Mouse (Mus musculus) limb, embryonic 10.5 days (tissue): Measurements from ENCODE around the gene Dydc2. TPM values are rescaled to one million over a fixed set of nuclear protein-coding genes. Genes with fewer than 3 reads are reported as not detected.

Experiments used
- DNase-seq: peaks from one replicate; pipeline ENCODE4 v3.0.0-alpha.2; 2017; ENCODE audit warnings: low spot score
- H3K27ac ChIP-seq: fragments of 300-500 bp; sonication (generic); 2 replicates; pipeline ENCODE4 v1.5.1; 2016; ENCODE audit warnings: mild to moderate bottlenecking
- H3K27me3 ChIP-seq: fragments of 300-500 bp; sonication (generic); 2 replicates; pipeline ENCODE4 v1.6.1; 2016; ENCODE audit warnings: low read depth, mild to moderate bottlenecking; ENCODE audit not compliant: poor library complexity, severe bottlenecking
- H3K36me3 ChIP-seq: fragments of 300-500 bp; sonication (generic); 2 replicates; pipeline ENCODE4 v1.6.1; 2016; ENCODE audit warnings: mild to moderate bottlenecking, moderate library complexity
- H3K4me1 ChIP-seq: fragments of 300-500 bp; sonication (generic); 2 replicates; pipeline ENCODE4 v1.6.1; 2016
- H3K4me3 ChIP-seq: fragments of 300-500 bp; sonication (generic); 2 replicates; pipeline ENCODE4 v1.5.1; 2016; ENCODE audit warnings: mild to moderate bottlenecking, moderate library complexity
- H3K9me3 ChIP-seq: fragments of 300-500 bp; sonication (generic); replicated peaks from 2 replicates; pipeline ENCODE4 v1.6.1; 2016; ENCODE audit warnings: mild to moderate bottlenecking
- WGBS: fragments of 180-500 bp; shearing (Covaris S2); methylation state at CpG from one replicate; pipeline ENCODE4 v1.1.7; 2016; 5-methylcytosine and 5-hydroxymethylcytosine counted together
- polyA plus RNA-seq: library from polyadenylated mRNA; unstranded; fragments of >200 nt; fragmentation: Nextera tagmentation; extraction: Ambion mirVana; gene quantifications from 2 replicates; pipeline ENCODE4 v1.2.1, GENCODE M21; 2016

Gene Dydc2
- polyA plus RNA-seq, 1 experiment from 2014 or later: not detected

GRCm38 (mm10) chr14:41006899-41007298 is 62.1 kb downstream of the Dydc2 start:
- WGBS: 75% methylated on average over 3 of the region's 3 CpGs
- Histone ChIP-seq H3K4me1 (peaks cover 13% of the 10 kb centered on the region), H3K9me3 (no peaks in the 10 kb centered on the region), H3K36me3 (no peaks in the 10 kb centered on the region), H3K4me3 (no peak overlapping the region), H3K27ac (no peak overlapping the region), H3K27me3 (peaks cover 15% of the 10 kb centered on the region; the same call in 1 of the 2 replicates)
- DNase-seq: no peak

- DNase-seq: no peak
- Histone ChIP-seq H3K27ac (no peak overlapping the region), H3K27me3 (peaks cover 15% of the 10 kb centered on the region; the same call in 1 of the 2 replicates), H3K4me3 (no peak overlapping the region), H3K4me1 (peaks cover 19% of the 10 kb centered on the region), H3K9me3 (no peaks in the 10 kb centered on the region), H3K36me3 (no peaks in the 10 kb centered on the region)
- WGBS: 93% methylated on average over 10 of the region's 10 CpGs
Measured at GRCm38 (mm10) chr14:41006263-41006662, 62.7 kb downstream of the Dydc2 start.

GRCm38 (mm10) chr14:41005716-41006115 is 63.3 kb downstream of the Dydc2 start:
- 93% methylated on average over 9 of the region's 9 CpGs for WGBS

GRCm38 (mm10) chr14:41004201-41005141 is 64.5 kb downstream of the Dydc2 start:
- Histone ChIP-seq H3K9me3 (no peaks in the 10 kb centered on the region), H3K27me3 (peaks cover 15% of the 10 kb centered on the region; the same call in 1 of the 2 replicates), H3K36me3 (no peaks in the 10 kb centered on the region), H3K27ac (peak overlapping the region; percentile 42; the same call in 1 of the 2 replicates), H3K4me3 (no peak overlapping the region; the same call in 1 of the 2 replicates), H3K4me1 (peaks cover 32% of the 10 kb centered on the region)
- 25% methylated on average over 22 of the region's 22 CpGs for WGBS
- DNase-seq: no peak

More at GRCm38 (mm10) chr14:41005716-41006115, 63.3 kb downstream of the Dydc2 start:
- Histone ChIP-seq H3K4me3 (no peak overlapping the region), H3K4me1 (peaks cover 24% of the 10 kb centered on the region), H3K27ac (no peak overlapping the region), H3K36me3 (no peaks in the 10 kb centered on the region), H3K27me3 (peaks cover 15% of the 10 kb centered on the region; the same call in 1 of the 2 replicates), H3K9me3 (no peaks in the 10 kb centered on the region)
- DNase-seq: no peak

GRCm38 (mm10) chr14:41001576-41001975 is 67.4 kb downstream of the Dydc2 start:
- Histone ChIP-seq H3K4me1 (peaks cover 32% of the 10 kb centered on the region), H3K27me3 (peaks cover 15% of the 10 kb centered on the region; the same call in 1 of the 2 replicates), H3K27ac (no peak overlapping the region), H3K9me3 (no peaks in the 10 kb centered on the region), H3K4me3 (no peak overlapping the region), H3K36me3 (peaks cover 13% of the 10 kb centered on the region; the same call in 1 of the 2 replicates)
- 88% methylated on average over 5 of the region's 5 CpGs for WGBS
- DNase-seq: no peak

GRCm38 (mm10) chr14:41000801-41001200 is 68.2 kb downstream of the Dydc2 start:
- Histone ChIP-seq H3K27ac (peak overlapping the region; percentile 75), H3K27me3 (peaks cover 15% of the 10 kb centered on the region; the same call in 1 of the 2 replicates)
- WGBS: 25% methylated on average over 4 of the region's 4 CpGs

GRCm38 (mm10) chr14:40999904-41000645 is 68.9 kb downstream of the Dydc2 start:
- H3K36me3 ChIP-seq: peaks cover 13% of the 10 kb centered on the region; the same call in 1 of the 2 replicates
- H3K27ac ChIP-seq: peak overlapping the region; percentile 75
- H3K4me3 ChIP-seq: no peak overlapping the region
- peaks cover 32% of the 10 kb centered on the region for H3K4me1 ChIP-seq
- DNase-seq: no peak
- H3K27me3 ChIP-seq: peaks cover 15% of the 10 kb centered on the region; the same call in 1 of the 2 replicates
- H3K9me3 ChIP-seq: no peaks in the 10 kb centered on the region
- 88% methylated on average over 7 of the region's 7 CpGs for WGBS

More at GRCm38 (mm10) chr14:41000801-41001200, 68.2 kb downstream of the Dydc2 start:
- H3K9me3 ChIP-seq: no peaks in the 10 kb centered on the region
- H3K36me3 ChIP-seq: peaks cover 13% of the 10 kb centered on the region; the same call in 1 of the 2 replicates
- H3K4me3 ChIP-seq: no peak overlapping the region
- H3K4me1 ChIP-seq: peaks cover 32% of the 10 kb centered on the region
- no peak for DNase-seq

Other genes starting within 250 kb of the Dydc2 start
- gene Sh2d4b, start 175.9 kb downstream of the Dydc2 start, polyA plus RNA-seq: 0.10 and 0.25 TPM in 2 replicates
- 75.3 and 77.6 TPM in 2 replicates for gene Tspan14, start 102.4 kb downstream of the Dydc2 start, polyA plus RNA-seq
- gene Fam213a, start 55.4 kb downstream of the Dydc2 start, polyA plus RNA-seq: 27.5 and 37.0 TPM in 2 replicates
- gene Dydc1, start 3.7 kb upstream of the Dydc2 start, polyA plus RNA-seq: not detected in 2 replicates
- gene Mat1a, start 35.8 kb upstream of the Dydc2 start, polyA plus RNA-seq: not detected in 2 replicates
- not detected in 2 replicates for gene Sftpa1, start 62.6 kb upstream of the Dydc2 start, polyA plus RNA-seq
- not detected in 2 replicates for gene Mbl1, start 82.2 kb upstream of the Dydc2 start, polyA plus RNA-seq
- gene Sftpd, start 115.9 kb upstream of the Dydc2 start, polyA plus RNA-seq: not detected in 2 replicates
- 0.10 and 0.13 TPM in 2 replicates for gene Gm2832, start 209.6 kb upstream of the Dydc2 start, polyA plus RNA-seq